Mouse (Mus musculus) central nervous system, embryonic 18 days (tissue): ENCODE data around the gene Ppl. TPM values are rescaled to one million over a fixed set of nuclear protein-coding genes. Genes with fewer than 3 reads are reported as not detected.

Source experiments
- polyA plus RNA-seq: library from polyadenylated mRNA; depleted of rRNA; stranded (reverse); fragments of >200 nt; gene quantifications from 2 replicates; pipeline ENCODE4 v1.2.3, GENCODE M21; 2012; rRNA removed

Gene Ppl
- 0.07 and 2.2 TPM in 2 replicates for polyA plus RNA-seq

GRCm38 (mm10) chr16:5132401-5132801 lies at the start of gene Ppl:
Gene Ppl (minus strand): TSS chr16:5132421.

GRCm38 (mm10) chr16:5147037-5147385 lies 14.8 kb upstream of the Ppl start, which contains the start of gene Sec14l5:
Gene Sec14l5 (plus strand): TSS chr16:5147109.

GRCm38 (mm10) chr16:5049774-5050234 lies 82.4 kb downstream of the Ppl start, which contains the start of the genes Glyr1 and Ubn1:
Gene Glyr1 (minus strand): TSS chr16:5049863.
Gene Ubn1 (plus strand): TSS chr16:5050057.

Other genes starting within 250 kb of the Ppl start
- gene Mgrn1, start 246.2 kb downstream of the Ppl start, polyA plus RNA-seq, result 146 and 156 TPM in 2 replicates
- gene Nudt16l1, start 193.7 kb downstream of the Ppl start, polyA plus RNA-seq, result 99.3 and 110 TPM in 2 replicates
- gene Anks3, start 168.2 kb downstream of the Ppl start, polyA plus RNA-seq, result 114 and 124 TPM in 2 replicates
- gene Sept12, start 134.6 kb downstream of the Ppl start, polyA plus RNA-seq, result 0.04 TPM in 1 of 2 replicates, not detected in the other
- 0.80 and 0.92 TPM in 2 replicates for gene Smim22, start 125.1 kb downstream of the Ppl start, polyA plus RNA-seq
- gene Rogdi, start 118.9 kb downstream of the Ppl start, polyA plus RNA-seq, result 109 and 119 TPM in 2 replicates
- 140 and 147 TPM in 2 replicates for gene Glyr1, start 82.6 kb downstream of the Ppl start, polyA plus RNA-seq
- gene Ubn1, start 82.4 kb downstream of the Ppl start, polyA plus RNA-seq, result 27.3 and 27.5 TPM in 2 replicates
- gene Sec14l5, start 14.7 kb upstream of the Ppl start, polyA plus RNA-seq, result 0.51 and 0.68 TPM in 2 replicates
- gene Nagpa, start 71.6 kb upstream of the Ppl start, polyA plus RNA-seq, result 9.6 and 10.4 TPM in 2 replicates
- 15.4 and 16.7 TPM in 2 replicates for gene AU021092, start 89.9 kb upstream of the Ppl start, polyA plus RNA-seq
- gene Alg1, start 101.2 kb upstream of the Ppl start, polyA plus RNA-seq, result 50.3 and 54.0 TPM in 2 replicates
- 7.5 and 10.4 TPM in 2 replicates for gene Eef2kmt, start 123.6 kb upstream of the Ppl start, polyA plus RNA-seq